Mouse (Mus musculus) liver, postnatal 0 days (tissue): Measurements from ENCODE around the gene Tmem132c. TPM values are rescaled to one million over a fixed set of nuclear protein-coding genes. Genes with fewer than 3 reads are reported as not detected.

ENCODE experiments used
- ATAC-seq: fragments of 200-750 bp; cut with Nextera tagmentation; 2 replicates; pipeline ENCODE4 v1.8.0; 2017; ENCODE audit warnings: mild to moderate bottlenecking, moderate library complexity
- DNase-seq: peaks from one replicate; pipeline ENCODE4 v3.0.0-alpha.2; 2016
- H3K27ac ChIP-seq: fragments of 300-500 bp; sonication (generic); 2 replicates; pipeline ENCODE4 v1.5.1; 2014; ENCODE audit warnings: antibody characterized with exemption, moderate library complexity, mild to moderate bottlenecking, low read depth
- H3K27me3 ChIP-seq: fragments of 300-500 bp; sonication (generic); 2 replicates; pipeline ENCODE4 v1.6.1; 2014; ENCODE audit warnings: low read length, control low read depth, mixed read lengths; ENCODE audit not compliant: insufficient read depth
- H3K36me3 ChIP-seq: fragments of 300-500 bp; sonication (generic); replicated peaks from 2 replicates; pipeline ENCODE4 v1.6.1; 2014; ENCODE audit warnings: mild to moderate bottlenecking, control low read depth, low read length, moderate library complexity, mixed read lengths; ENCODE audit not compliant: insufficient read depth
- H3K4me1 ChIP-seq: fragments of 300-500 bp; sonication (generic); 2 replicates; pipeline ENCODE4 v1.6.1; 2014; ENCODE audit warnings: antibody characterized with exemption, mild to moderate bottlenecking, control low read depth; ENCODE audit not compliant: insufficient read depth
- H3K4me2 ChIP-seq: fragments of 300-500 bp; sonication (generic); 2 replicates; pipeline ENCODE4 v1.6.1; 2014; ENCODE audit warnings: low read depth, mild to moderate bottlenecking, low read length, moderate library complexity, mixed read lengths
- H3K4me3 ChIP-seq: fragments of 300-500 bp; sonication (generic); 2 replicates; pipeline ENCODE4 v1.5.1; 2014; ENCODE audit warnings: low read depth, low read length
- H3K9ac ChIP-seq: fragments of 300-500 bp; sonication (generic); replicated peaks from 2 replicates; pipeline ENCODE4 v1.6.1; 2014; ENCODE audit warnings: mild to moderate bottlenecking, moderate library complexity
- H3K9me3 ChIP-seq: fragments of 300-500 bp; sonication (generic); 2 replicates; pipeline ENCODE4 v1.6.1; 2016; ENCODE audit warnings: mild to moderate bottlenecking, control low read depth, low read length, mixed read lengths
- CTCF ChIP-seq: sonication (generic); IDR thresholded peaks from 2 replicates; pipeline ENCODE4 v1.5.1; 2016; ENCODE audit warnings: antibody characterized with exemption, low read depth
- EP300 ChIP-seq: IDR thresholded peaks from 2 replicates; pipeline ENCODE4 v1.6.1; 2016; ENCODE audit warnings: antibody characterized with exemption, low read depth, mild to moderate bottlenecking
- WGBS: fragments of 180-500 bp; shearing (Covaris S2); extraction: QIAGEN DNeasy Blood & Tissue Kit; methylation state at CpG from one replicate; pipeline ENCODE4 v1.1.7; 2014; ENCODE audit not compliant: insufficient replicate concordance; 5-methylcytosine and 5-hydroxymethylcytosine counted together
- polyA plus RNA-seq: library from polyadenylated mRNA; unstranded; fragments of >200 nt; fragmentation: Nextera tagmentation; extraction: Ambion mirVana; gene quantifications from 2 replicates; pipeline ENCODE4 v1.2.1, GENCODE M21; 2015

Gene Tmem132c
- polyA plus RNA-seq, 1 experiment from 2014 or later: 0.02 TPM

DNA sequence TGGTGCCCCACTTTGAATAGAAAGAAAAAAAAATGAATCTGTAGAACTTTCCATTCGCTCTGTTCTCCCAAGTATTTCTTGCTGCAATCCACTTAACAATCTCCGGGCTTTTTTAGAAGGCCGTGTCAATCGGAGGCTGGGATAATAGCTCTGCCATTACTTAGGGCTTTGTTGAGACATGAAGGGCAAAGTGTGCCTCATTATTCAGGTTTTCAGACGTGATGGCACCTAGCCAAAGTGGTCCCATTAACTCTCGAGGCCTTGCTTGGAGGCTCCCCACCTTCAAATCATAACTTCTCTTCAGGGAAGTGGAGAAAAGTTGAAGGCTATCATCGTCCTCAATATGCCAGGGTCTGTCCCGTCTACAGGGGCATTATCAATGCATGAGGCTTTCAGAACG is 190.0 kb downstream of the Tmem132c start:
- Histone ChIP-seq H3K4me3 (no peak overlapping the region), H3K36me3 (no peaks in the 10 kb centered on the region), H3K27ac (no peak overlapping the region), H3K4me1 (no peaks in the 10 kb centered on the region), H3K27me3 (no peaks in the 10 kb centered on the region), H3K9ac (no peak overlapping the region), H3K4me2 (no peak overlapping the region), H3K9me3 (no peaks in the 10 kb centered on the region)
- WGBS: 72% methylated on average over 9 of the region's 9 CpGs
- no peak for TF ChIP-seq EP300
- ATAC-seq (no peak), DNase-seq (no peak)

DNA sequence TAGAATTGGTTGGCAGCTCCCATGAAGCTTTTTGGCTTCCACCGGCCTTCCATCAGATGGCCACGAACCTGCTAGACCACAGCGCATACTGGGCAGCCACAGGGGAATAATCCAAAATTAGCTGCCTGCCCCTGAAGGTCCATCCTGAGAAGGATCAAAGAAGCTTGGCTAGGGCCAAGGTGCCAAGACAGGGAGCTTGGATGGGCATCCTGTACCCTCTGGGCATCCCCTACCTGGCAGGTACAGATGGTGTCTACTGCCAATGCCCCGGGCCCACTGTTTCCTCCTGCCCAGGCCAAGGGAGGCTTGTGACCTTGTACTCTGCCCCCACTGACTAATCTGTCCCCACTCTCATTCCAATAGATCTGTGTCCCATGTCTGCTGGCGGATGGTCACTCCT is 195.2 kb downstream of the Tmem132c start:
- no peak overlapping the region for H3K9ac ChIP-seq
- H3K4me1 ChIP-seq: no peaks in the 10 kb centered on the region
- no peak for DNase-seq
- H3K4me3 ChIP-seq: no peak overlapping the region
- no peaks in the 10 kb centered on the region for H3K27me3 ChIP-seq
- no peak overlapping the region for H3K4me2 ChIP-seq
- ATAC-seq: no peak
- H3K36me3 ChIP-seq: no peaks in the 10 kb centered on the region
- no peaks in the 10 kb centered on the region for H3K9me3 ChIP-seq
- TF ChIP-seq EP300 (no peak), CTCF (no peak)
- H3K27ac ChIP-seq: no peak overlapping the region
- WGBS: 87% methylated on average over 5 of the region's 5 CpGs

GRCm38 (mm10) chr5:127438639-127439038 is 197.0 kb downstream of the Tmem132c start:
- no peak for ATAC-seq
- H3K4me1 ChIP-seq: no peaks in the 10 kb centered on the region
- no peak overlapping the region for H3K4me3 ChIP-seq
- H3K36me3 ChIP-seq: no peaks in the 10 kb centered on the region
- TF ChIP-seq CTCF (peak; percentile 28), EP300 (no peak)
- WGBS: 74% methylated on average over 4 of the region's 4 CpGs
- no peaks in the 10 kb centered on the region for H3K9me3 ChIP-seq
- H3K9ac ChIP-seq: no peak overlapping the region
- DNase-seq: no peak
- no peaks in the 10 kb centered on the region for H3K27me3 ChIP-seq
- H3K27ac ChIP-seq: no peak overlapping the region
- no peak overlapping the region for H3K4me2 ChIP-seq

GRCm38 (mm10) chr5:127441963-127442362 is 200.4 kb downstream of the Tmem132c start:
- no peaks in the 10 kb centered on the region for H3K9me3 ChIP-seq
- TF ChIP-seq CTCF (no peak), EP300 (no peak)
- no peaks in the 10 kb centered on the region for H3K36me3 ChIP-seq
- no peak overlapping the region for H3K4me3 ChIP-seq
- H3K4me2 ChIP-seq: no peak overlapping the region
- no peaks in the 10 kb centered on the region for H3K27me3 ChIP-seq
- no peak overlapping the region for H3K27ac ChIP-seq
- WGBS: 74% methylated on average over 10 of the region's 10 CpGs
- DNase-seq (no peak), ATAC-seq (no peak)
- H3K4me1 ChIP-seq: no peaks in the 10 kb centered on the region
- H3K9ac ChIP-seq: no peak overlapping the region

- Histone ChIP-seq H3K27ac (no peak overlapping the region), H3K9ac (no peak overlapping the region), H3K4me3 (no peak overlapping the region), H3K27me3 (no peaks in the 10 kb centered on the region), H3K9me3 (no peaks in the 10 kb centered on the region), H3K36me3 (no peaks in the 10 kb centered on the region), H3K4me2 (no peak overlapping the region), H3K4me1 (no peaks in the 10 kb centered on the region)
- 22% methylated on average over 4 of the region's 4 CpGs for WGBS
- peak; percentile 18 for DNase-seq
- no peak for ATAC-seq
- TF ChIP-seq EP300: no peak
- peak; percentile 52 for TF ChIP-seq CTCF
Measured at GRCm38 (mm10) chr5:127453580-127453979, 212.0 kb downstream of the Tmem132c start.

GRCm38 (mm10) chr5:127454068-127454467 is 212.5 kb downstream of the Tmem132c start:
- no peaks in the 10 kb centered on the region for H3K9me3 ChIP-seq
- ATAC-seq: no peak
- 75% methylated on average over 7 of the region's 7 CpGs for WGBS

DNA sequence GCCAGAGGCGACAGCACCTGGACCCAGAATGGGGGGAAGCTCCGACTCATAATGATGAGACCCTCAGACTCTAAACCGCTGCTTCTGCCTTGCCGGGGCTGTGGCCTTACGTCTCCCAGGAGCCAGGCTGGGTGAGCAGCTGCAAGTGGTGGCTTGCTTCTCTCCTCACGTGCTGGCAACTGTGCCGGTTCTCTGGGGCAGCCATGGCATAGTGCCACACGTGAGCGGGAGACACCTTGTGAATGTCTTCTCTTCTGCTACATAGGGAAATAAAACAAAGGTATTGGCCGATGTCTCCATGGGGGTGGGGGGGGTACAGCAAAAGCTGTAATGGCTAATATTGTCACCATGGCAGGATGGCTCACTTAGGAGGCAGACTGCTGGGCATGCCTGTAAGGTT is 214.5 kb downstream of the Tmem132c start:
- no peaks in the 10 kb centered on the region for H3K4me1 ChIP-seq
- no peaks in the 10 kb centered on the region for H3K27me3 ChIP-seq
- H3K9me3 ChIP-seq: no peaks in the 10 kb centered on the region; the same call in 1 of the 2 replicates
- 77% methylated on average over 10 of the region's 10 CpGs for WGBS
- no peak overlapping the region for H3K9ac ChIP-seq
- H3K36me3 ChIP-seq: no peaks in the 10 kb centered on the region
- DNase-seq (no peak), ATAC-seq (no peak)
- H3K27ac ChIP-seq: no peak overlapping the region
- TF ChIP-seq EP300 (no peak), CTCF (no peak)
- H3K4me2 ChIP-seq: no peak overlapping the region
- H3K4me3 ChIP-seq: no peak overlapping the region

More at GRCm38 (mm10) chr5:127454068-127454467, 212.5 kb downstream of the Tmem132c start:
- DNase-seq: no peak
- H3K4me2 ChIP-seq: no peak overlapping the region
- H3K4me3 ChIP-seq: no peak overlapping the region
- H3K9ac ChIP-seq: no peak overlapping the region
- no peaks in the 10 kb centered on the region for H3K4me1 ChIP-seq
- no peaks in the 10 kb centered on the region for H3K36me3 ChIP-seq
- H3K27me3 ChIP-seq: no peaks in the 10 kb centered on the region
- no peak overlapping the region for H3K27ac ChIP-seq
- no peak for TF ChIP-seq EP300
- no peak for TF ChIP-seq CTCF
